Mouse (Mus musculus) left cerebral cortex, adult 8-10 months (tissue): ENCODE data around the gene Cachd1. TPM values are rescaled to one million over a fixed set of nuclear protein-coding genes. Genes with fewer than 3 reads are reported as not detected.

Experiments
- DNase-seq, 2 experiments: peaks; one replicate each; pipeline ENCODE4 v3.0.0; 2022; ENCODE audit warnings: low spot score in 2 of 2
- total RNA-seq, 4 experiments: library from RNA; stranded (reverse); gene quantifications; 2 replicates each; pipeline ENCODE4 v1.2.4; 2022

Gene Cachd1
- total RNA-seq, 4 experiments from 2014 or later, result 11.9 to 19.9 (median 16.4) TPM

DNA sequence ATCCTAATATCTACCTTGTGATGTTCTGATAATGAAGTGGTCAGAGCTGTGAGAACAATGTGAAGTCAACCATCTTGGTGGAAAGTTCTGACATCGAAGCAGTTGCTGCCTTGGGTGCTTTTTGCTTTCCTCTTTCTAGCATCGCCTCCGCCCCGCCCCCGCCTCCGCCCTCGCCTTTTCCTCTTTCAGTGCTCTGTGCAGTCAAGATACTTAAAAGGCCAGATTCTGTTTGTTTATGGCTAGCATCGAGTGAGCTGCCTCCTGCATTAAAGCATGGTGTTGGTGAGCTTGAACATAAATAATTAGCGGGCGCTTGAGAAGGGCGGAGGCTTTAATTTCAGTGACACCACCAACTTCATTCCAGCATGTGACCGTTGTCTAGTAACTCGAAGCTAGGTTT is 88.9 kb downstream of the Cachd1 start:
- no peak for DNase-seq

DNA sequence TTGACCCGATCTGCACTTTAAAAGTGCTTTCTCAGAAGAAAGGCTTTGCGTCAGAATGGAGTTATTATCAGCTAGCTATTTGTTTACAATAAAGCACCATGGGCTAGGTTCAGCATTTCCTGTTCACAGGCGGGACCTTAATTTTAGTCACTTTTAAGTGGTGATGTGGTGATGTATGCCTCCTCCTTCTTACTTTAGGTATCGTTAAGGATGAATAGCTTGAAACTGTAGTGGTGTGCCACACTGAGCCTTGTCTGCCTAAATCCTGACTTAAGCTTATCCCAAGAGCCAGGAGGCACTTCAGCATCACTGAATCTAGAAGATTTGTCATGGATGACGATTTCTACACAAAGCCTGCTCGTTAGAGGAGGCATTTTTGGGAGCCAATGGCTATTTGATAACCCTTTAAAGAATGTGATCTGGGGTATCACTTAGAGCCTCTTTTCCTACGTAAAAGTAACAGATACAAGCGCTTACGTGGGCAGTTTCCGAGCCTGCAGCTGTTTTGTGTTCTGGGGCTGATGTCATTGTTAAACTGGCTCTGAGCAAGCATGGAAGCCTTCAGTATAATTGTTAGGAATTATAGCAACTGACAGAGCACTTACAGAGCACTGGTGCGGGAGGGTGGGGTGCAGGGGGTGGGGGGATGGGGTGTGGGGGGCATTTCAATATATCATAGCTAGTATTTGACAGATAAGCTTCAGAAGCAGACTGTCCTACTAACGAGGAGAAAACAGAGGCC is 89.7 kb downstream of the Cachd1 start:
- no peak for DNase-seq

DNA sequence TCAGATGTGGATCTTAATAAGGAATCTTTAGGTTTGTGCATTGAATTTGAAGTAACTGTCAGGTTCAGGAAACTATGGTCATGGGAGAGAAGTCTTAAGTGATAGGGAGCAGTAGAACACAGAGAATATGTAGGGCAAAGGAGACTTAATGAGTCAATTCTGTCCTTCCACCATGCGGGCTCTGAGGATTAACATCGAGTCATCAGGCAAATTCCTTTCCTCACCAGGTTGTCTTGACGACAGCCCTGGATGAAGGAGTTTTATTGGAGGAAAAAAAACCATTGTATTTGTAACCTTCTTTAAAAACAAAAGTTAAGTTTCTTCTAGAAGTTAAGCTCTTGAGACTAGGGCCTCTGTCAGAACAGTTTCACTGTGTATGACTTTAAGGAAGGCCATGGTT is 100.9 kb downstream of the Cachd1 start:
- no peak for DNase-seq

- no peak for DNase-seq
These were observed 102.9 kb downstream of the Cachd1 start for GRCm38 (mm10) chr4:100879414-100879813.

DNA sequence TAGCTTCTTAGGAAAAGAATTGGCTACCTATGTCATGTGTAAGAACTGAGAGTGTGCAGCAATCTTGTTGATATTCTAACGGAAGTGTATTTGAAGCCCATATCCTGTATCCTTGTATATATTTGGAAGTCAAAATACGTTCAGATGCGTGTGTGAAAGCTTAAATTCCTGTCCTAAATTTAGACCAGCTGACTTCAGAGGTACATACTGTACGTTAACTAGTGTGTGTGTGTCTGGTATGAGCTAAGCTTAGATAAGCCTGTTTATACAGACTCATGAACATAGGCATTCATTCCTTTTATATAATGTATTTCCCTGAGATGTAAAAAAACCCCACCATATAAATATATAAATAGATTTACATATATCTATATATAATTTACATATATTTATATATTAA is 103.6 kb downstream of the Cachd1 start:
- no peak for DNase-seq

GRCm38 (mm10) chr4:100885793-100886742 is 109.6 kb downstream of the Cachd1 start:
- DNase-seq, result no peak

DNA sequence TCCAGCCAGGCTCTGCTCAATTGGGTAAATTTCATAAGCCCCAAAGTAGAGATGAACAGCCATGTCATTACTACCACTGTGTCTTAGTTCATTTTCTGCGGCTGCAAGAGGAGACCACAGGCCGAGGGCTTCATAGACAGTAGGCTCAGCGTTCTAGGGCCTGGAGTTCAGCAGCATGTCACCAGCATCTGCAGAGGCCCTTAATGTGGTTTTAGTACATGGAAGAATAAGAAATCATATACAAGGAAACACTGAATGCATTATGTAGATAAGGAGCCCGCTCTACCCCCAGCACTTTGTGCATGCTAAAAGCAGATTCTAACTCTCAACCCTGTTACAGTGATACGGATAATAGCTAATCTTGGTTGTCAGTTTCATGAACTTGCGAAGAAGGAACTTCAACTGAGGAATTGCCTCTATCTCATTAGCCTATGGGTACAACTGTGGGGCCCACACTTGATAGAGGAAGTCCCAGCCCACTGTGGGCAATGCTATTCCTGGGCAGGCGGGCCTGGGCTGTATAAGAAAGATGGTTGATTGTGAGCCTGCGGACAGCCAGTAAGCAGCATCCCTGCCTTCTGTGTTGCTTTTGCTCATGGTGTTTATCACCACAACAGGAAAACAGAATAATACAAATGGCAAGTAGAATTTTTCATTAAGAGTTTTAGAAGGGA is 110.4 kb downstream of the Cachd1 start:
- no peak for DNase-seq

- no peak for DNase-seq
These were observed 113.9 kb downstream of the Cachd1 start for GRCm38 (mm10) chr4:100890106-100890970.

GRCm38 (mm10) chr4:100893739-100894138 is 117.3 kb downstream of the Cachd1 start:
- DNase-seq, result no peak

GRCm38 (mm10) chr4:100894142-100894541 is 117.7 kb downstream of the Cachd1 start:
- no peak for DNase-seq

- DNase-seq, result no peak
These were observed 120.0 kb downstream of the Cachd1 start for GRCm38 (mm10) chr4:100896260-100897010.

- DNase-seq, result no peak
These were observed 121.5 kb downstream of the Cachd1 start for GRCm38 (mm10) chr4:100897943-100898342.

DNA sequence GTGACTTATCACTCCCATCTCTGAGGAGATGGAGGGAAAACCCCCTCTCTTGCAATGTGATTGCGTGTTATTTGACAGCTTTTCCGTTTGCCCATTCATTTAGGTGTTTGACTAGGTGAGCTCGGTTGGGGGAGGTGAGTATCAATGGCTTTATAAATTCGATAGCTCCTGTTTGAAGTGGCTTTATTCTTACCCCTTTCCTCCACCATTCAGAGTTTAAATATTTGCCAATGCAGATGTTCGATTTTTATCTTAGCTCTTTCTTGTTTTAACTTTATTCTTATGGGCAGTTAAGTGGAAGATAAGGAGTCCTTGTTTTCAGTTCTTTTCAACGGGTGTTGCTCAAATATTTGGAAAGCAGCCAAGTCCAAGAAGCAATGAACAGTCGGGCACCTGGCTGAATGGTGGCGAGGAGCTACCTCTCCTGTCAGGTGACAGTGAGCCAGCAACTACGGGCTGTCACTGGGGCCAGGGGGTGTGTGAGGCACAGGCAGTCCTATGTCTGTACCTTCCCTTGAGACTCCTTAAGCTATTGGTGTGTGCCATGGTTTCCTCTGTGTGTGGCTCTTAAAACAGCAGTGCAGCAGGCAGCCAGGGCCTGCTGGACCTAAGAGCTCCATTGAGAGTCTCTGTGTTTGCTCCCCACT is 133.3 kb downstream of the Cachd1 start:
- DNase-seq, result no peak

DNA sequence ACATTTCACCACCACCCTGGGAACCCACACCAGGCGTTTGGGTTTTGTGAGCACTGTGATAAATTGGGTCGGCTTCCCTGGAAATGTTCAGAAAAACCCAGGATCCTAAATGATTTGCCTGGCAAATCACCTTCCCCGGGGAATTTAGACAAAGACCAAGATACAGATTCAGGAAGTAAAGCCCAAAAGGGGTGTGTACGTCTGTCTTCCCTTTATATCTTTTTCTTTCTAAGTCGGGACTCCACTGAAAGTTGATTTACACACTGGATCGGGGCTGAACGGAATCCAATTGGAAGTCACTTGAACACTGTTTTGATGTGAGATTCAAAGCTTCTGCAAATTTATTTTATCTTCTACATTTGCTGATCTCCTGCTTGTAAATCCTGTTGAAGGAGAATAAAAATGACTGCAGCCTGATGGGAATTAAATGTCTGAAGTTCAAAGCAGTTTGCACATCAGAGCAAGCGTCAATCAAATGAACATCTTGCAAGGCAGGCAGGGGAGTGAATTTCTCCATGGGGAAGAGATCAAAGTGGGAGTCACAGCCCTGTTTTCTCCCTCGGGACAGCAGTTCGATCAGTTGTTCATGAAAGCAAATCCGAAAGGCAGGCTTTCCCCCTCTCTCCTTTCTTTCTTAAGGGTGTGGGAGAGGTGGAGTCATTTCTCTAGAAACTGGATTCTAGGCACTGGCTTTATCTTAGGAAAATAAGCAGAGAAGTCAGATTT is 134.3 kb downstream of the Cachd1 start:
- no peak for DNase-seq

- no peak for DNase-seq
These were observed 135.2 kb downstream of the Cachd1 start for GRCm38 (mm10) chr4:100911658-100912057.

DNA sequence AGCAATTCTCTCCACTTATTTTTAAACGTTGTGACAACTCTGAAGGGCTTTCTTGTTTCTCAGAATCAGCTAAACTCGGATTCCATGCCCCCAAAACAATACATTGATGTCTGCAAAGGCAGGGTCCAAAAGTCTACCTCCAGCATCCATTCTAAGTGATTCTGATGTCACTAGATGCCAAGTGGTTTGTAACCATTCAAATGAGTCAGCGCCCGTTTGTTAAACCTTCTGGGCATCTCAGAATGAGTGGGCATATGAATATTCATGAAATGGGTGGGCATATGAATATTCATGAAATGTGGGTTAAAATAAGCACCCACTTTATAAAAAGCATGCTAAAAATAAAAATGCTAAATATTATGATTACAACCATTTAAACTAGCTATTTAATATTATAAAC is 137.2 kb downstream of the Cachd1 start:
- peak in 1 of 2 experiments; percentile 22 for DNase-seq

DNA sequence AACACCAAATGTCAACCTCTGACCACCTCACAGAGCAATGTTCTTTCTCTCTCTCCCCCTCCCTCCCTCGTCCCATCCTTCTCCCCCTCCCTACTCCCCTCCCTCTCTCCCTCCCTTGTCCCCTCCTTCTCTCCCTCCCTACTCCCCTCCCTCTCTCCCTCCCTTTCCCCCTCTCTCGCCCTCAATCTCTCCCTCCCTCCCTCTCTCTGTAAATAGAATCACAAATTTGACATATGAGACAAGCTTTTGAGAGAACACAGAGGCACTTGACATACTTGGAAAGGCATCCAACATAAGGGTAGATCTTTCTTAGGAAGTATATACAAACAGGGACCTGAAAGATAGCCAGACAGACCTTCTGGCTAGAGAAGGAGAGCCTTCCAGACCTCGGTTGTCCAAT is 138.1 kb downstream of the Cachd1 start:
- DNase-seq, result no peak

GRCm38 (mm10) chr4:100915093-100915492 is 138.6 kb downstream of the Cachd1 start:
- DNase-seq, result no peak

- DNase-seq, result no peak
These were observed 141.0 kb downstream of the Cachd1 start for GRCm38 (mm10) chr4:100917511-100917910.
